Mouse (Mus musculus): ENCODE measurements around the gene Ankrd53.

Ankrd53 gene

DNA sequence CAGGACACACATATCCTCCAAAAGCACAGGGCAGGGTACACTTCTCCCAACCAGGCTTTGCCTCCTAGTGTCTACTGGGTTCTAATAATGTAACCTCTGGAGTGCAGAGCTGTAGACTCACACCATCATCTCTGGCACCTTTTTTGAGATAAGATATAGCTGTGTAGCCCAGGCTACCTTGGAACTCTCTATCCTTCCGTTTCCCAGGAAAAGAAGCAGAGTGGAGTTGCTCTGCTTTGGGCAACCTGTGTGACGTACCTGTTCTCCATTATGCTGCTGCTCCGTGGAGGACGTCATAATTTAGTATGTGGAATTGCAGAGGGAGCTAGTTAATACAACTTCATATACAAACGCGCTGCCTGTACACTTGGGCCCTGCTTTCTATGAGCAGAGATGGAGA is at the start of gene Ankrd53:
Gene Ankrd53, plus strand, starts transcription at position 301 of the 400 bp plus-strand sequence.
- no peak for DNase-seq (ENCODE audit: low read depth, low spot score)

DNA sequence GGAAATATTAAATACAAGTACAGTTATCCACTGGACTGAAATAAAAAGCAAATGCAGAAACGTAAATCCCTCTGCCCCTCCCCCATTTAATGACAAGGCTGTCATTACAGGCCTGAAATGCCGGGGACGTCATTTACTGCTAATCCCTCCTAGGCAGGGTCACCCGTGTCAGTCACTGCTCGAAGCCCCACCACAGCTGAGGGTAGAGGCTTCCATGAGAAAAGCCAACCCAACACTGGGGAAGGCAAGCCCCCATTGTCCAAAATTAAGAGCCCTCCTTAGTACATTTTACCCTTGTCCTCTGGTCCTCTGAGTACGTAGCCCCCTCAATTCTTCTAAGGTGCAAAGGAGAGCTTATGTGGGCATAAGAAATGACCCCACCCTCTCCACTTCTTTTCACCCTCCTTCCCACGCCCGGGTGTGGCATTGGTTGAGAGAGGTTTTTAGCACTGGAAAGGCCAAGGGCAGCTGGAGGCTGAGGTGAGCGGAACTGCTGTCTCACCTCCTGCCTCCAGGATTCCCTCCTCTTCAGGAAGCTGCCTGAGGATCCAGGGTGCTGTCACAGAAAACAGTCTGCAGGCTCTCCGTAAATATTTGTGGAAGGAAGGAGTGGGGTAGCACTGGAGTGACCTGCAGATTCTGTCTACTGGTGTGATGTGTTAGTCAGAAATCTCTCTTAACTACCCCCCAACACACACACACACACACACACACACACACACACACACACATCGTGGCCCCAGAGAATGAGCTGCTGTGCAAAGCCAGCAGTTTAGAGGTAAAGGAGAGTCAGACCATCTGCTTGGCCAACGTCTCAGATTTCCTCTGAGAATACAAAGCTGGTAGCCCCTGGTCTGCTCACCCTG is 48.9 kb upstream of the Ankrd53 start:
- DNase-seq (ENCODE audit: low read depth, low spot score): no peak

GRCm38 (mm10) chr6:83714221-83715123 is 48.0 kb upstream of the Ankrd53 start:
- no peak for DNase-seq (ENCODE audit: low read depth, low spot score)

- DNase-seq (ENCODE audit: low read depth, low spot score): no peak
These were observed 46.8 kb upstream of the Ankrd53 start for GRCm38 (mm10) chr6:83715461-83716196.

DNA sequence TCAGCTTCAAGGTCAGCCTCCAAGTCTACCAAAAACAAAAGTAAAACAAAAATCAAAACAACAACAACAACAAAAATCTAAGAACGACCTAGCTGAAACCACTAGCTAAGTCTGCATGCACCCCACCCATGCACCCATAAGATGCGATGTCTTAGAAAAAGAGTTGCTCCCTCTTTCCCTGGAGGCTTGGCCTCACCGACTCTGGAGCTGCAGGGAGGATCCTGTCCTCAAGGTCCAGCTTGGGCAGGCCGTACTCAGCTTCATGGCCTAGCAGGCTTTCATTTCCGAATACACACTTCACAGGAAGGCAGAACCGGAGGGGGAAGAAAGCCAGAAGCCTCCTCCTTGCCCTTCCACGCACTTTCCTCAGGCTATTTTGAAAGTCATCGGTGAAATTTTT is 45.4 kb upstream of the Ankrd53 start:
- DNase-seq (ENCODE audit: low read depth, low spot score): no peak

- DNase-seq (ENCODE audit: low read depth, low spot score): no peak
These were observed 39.9 kb upstream of the Ankrd53 start for GRCm38 (mm10) chr6:83722526-83722925.

GRCm38 (mm10) chr6:83727178-83727577 is 35.3 kb upstream of the Ankrd53 start:
- no peak for DNase-seq (ENCODE audit: low read depth, low spot score)

DNA sequence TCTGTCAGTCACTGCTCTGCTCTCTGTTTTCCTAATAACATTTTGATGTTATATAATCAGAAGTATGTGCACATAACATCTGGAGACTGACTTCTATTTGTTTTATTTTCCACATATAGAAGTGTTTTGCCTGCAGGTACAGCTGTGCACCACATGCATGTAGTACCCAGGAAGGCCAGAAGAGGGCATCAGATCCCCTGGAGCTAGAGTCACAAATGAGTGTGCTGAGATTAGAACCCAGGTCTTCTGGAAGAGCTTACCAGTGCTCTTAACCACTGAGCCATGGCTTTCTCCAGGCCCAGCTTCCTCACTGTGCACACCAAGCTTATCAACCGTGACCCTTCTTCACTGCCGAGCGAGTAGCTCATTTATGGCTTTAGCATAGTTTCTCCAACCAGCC is 34.0 kb upstream of the Ankrd53 start:
- DNase-seq (ENCODE audit: low read depth, low spot score): peak; percentile 30

- no peak for DNase-seq (ENCODE audit: low read depth, low spot score)
These were observed 33.0 kb upstream of the Ankrd53 start for GRCm38 (mm10) chr6:83729350-83729970.

DNA sequence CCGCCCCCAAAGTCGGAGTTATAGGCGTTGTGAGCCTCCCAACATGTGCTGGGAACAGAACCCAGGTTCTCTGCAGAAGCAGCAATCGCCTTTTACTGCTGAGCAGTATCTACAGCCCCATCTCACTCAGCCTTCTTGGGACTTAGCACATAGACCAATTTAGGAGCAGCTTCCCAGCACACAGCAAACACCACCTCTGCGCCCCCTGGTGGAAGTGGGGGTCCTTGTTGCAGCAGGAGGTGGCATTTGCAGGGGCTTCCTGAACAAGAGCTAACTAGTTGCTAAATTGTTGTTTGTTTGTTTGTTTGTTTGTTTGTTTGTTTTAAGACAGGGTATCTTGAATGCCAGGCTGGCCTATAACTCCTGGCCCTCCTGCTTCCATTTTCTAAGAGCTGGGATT is 31.3 kb upstream of the Ankrd53 start:
- DNase-seq (ENCODE audit: low read depth, low spot score): no peak

DNA sequence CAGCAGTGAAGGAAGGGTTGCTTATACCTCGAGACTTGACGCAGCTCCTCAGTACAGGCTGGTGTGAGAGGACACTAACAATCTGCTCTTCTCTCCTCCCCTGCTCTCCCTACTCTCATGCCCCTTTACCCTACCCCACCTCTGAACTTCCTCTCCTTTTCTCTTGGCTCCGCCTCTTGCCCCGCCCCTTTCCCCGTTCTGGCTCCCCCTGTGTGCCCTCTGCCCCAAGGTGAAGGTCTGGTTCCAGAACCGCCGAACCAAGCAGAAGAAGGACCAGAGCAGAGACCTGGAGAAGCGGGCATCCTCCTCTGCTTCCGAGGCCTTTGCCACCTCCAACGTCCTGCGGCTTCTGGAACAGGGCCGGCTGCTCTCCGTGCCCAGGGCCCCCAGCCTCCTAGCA is 25.1 kb upstream of the Ankrd53 start:
- DNase-seq (ENCODE audit: low read depth, low spot score): no peak

GRCm38 (mm10) chr6:83738596-83738995 is 23.8 kb upstream of the Ankrd53 start:
- no peak for DNase-seq (ENCODE audit: low read depth, low spot score)

DNA sequence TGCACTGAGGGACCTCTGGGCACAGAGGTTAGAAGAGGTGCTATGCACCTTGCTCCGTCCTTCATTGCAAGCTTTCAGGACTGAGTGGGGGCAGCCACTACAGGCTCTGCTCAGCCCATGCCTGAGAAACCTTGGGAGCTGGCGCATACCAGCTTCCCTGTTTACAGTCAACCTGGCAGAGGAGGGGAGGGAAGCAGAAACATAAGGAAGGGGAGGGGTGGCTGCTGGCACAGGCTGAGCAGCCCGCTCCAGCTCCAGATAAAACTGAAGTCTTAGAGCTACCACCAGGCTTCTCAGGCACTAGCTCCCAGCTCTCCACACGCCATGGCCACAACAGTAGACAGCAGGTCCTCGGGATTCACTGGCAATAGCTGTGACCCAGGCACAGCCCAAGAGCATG is 19.7 kb upstream of the Ankrd53 start, which contains the start of gene Atp6v1b1:
Gene Atp6v1b1, plus strand, starts transcription at position 230 of the 400 bp plus-strand sequence.
- no peak for DNase-seq (ENCODE audit: low read depth, low spot score)

DNA sequence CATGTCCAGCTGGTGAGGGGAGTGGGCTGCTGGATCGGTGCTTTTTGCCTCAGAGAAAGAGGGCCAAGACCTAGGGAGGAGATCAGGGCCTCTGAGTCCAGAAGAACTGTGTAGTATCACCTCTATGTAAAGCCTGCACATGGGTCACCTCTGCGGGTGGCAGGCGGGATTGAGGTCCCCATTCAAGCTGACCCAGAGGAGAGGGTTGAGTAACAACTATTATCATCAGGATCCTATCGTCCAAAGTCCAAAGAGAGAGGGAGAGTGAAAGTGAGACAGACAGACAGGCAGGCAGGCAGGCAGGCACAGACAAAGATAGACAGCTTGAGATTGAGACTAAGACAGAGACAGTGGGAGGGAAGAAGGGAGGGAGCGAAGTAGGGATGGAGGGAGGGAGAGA is 19.2 kb upstream of the Ankrd53 start:
- no peak for DNase-seq (ENCODE audit: low read depth, low spot score)

DNA sequence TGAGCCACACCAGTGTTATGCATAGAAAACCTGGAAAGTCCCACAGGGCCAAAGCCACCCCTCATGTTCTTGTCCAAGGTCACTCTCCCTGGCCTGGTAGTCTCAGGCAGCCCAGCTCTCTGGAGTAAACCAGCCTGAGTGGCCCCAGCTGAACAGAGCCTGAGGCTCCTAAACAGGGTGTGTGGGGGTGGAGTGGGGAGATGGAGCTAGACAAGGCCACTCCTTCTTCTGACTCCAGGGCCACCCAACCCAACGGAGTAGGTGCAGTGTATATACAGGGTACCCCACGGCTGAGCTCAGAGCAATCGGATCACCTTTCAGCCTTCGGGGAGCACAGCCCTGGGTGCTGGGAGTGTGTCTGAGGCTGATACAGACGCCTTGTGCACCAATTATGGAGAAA is 18.3 kb upstream of the Ankrd53 start:
- DNase-seq (ENCODE audit: low read depth, low spot score): no peak

GRCm38 (mm10) chr6:83744557-83744956 is 17.9 kb upstream of the Ankrd53 start:
- DNase-seq (ENCODE audit: low read depth, low spot score): no peak

DNA sequence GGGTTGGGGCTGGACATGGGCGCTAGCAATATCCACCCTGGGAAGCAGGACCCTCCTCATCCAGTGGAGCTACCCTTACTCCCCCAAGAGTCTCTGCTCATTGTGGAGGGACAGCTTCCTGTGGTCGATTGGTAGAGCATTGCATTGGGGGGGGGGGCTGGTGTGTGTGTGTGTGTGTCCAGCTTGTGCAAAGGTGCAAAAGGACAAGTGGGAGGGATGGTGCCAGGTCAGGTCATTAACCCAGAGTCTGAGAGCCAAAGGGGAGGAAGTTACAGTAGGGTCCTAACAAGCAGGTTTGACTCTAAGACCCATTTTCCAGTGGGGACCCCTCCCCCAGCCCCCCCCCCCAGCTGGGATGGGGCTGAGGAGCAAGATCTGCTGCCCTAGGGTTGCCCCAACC is 17.0 kb upstream of the Ankrd53 start:
- DNase-seq (ENCODE audit: low read depth, low spot score): no peak

DNA sequence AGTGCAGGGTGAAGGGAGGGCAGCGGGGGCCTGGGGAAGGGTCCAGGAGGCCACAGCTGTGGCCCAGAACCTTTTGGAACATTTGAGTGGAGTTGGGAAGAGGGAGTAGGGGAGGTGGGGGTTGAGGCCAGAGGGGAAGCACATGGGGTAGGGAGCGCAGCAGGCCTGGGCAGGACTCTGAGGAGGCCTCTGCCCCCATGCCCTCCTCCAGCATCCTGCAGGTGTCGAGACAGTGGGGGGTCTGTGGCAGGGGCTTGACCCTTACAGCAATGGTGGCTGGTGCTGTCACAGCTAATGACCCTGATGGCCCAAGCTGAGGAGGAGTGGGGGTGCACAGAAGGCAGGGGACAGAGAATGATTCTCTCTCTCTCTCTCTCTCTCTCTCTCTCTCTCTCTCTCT is 13.2 kb upstream of the Ankrd53 start:
- DNase-seq (ENCODE audit: low read depth, low spot score): no peak

DNA sequence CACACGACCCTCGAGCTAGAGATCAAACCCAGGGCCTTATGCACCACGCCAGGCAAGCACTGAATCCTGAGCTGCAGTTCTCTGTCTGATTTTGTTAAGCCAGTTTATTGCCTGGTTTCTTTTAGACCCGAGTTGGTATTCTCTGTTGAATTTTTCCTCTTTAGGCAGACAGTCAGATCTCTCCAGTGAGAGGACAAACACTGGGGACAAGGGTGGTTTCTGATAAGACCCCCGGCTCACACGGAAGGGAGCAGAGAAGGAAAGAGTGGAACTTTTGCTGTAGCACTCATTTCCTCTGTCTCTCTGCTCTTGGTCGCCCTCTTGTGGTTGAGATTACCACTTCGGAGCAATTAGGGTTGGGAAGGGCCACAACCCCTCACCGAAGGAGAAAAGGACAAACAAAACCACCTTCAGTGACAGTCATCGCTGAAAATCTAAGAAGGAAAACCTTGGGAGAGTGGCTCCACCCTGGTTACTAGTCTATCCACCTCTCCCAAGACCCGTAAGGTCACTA is 12.2 kb upstream of the Ankrd53 start:
- DNase-seq (ENCODE audit: low read depth, low spot score): no peak

GRCm38 (mm10) chr6:83756051-83756450 is 6.4 kb upstream of the Ankrd53 start:
- no peak for DNase-seq (ENCODE audit: low read depth, low spot score)

GRCm38 (mm10) chr6:83762880-83763431 is 512 bp downstream of the Ankrd53 start:
- no peak for DNase-seq (ENCODE audit: low read depth, low spot score)
